Mouse (Mus musculus): ENCODE measurements around the gene Sun2. TPM values are rescaled to one million over a fixed set of nuclear protein-coding genes. Genes with fewer than 3 reads are reported as not detected.

Sun2 gene
- polyA plus RNA-seq, 1 experiment = 42.7 TPM

GRCm38 (mm10) chr15:79753873-79754272, 11.5 kb upstream of the Sun2 start:
- H3K4me3 ChIP-seq (replicated peaks; ENCODE audit: insufficient read depth, low read depth, low read length) = no peak overlapping the region
- H3K27ac ChIP-seq (ENCODE audit: insufficient read depth, low read length) = no peak overlapping the region
- no peaks in the 10 kb centered on the region for H3K27me3 ChIP-seq (ENCODE audit: control insufficient read depth, insufficient read depth, low read length)
- 66% methylated on average over 4 of the region's 4 CpGs for whole genome bisulfite sequencing
- H3K4me1 ChIP-seq (ENCODE audit: control insufficient read depth, insufficient read depth, low read length) = 0 out of 2 replicates have a peak, but pooled peaks cover 2% of the 10 kb centered on the region
- DNase-seq = no peak
- no peak for TF ChIP-seq POLR2A (IDR thresholded peaks at IDR 0.05; ENCODE audit: borderline replicate concordance, insufficient read depth, low read length)
- TF ChIP-seq CTCF (IDR thresholded peaks at IDR 0.05; ENCODE audit: borderline replicate concordance, insufficient read depth, low read depth, low read length) = no peak

- TF ChIP-seq POLR2A (IDR thresholded peaks at IDR 0.05; ENCODE audit: borderline replicate concordance, insufficient read depth, low read length) (no peak), CTCF (IDR thresholded peaks at IDR 0.05; ENCODE audit: borderline replicate concordance, insufficient read depth, low read depth, low read length) (no peak)
- Histone ChIP-seq H3K27ac (ENCODE audit: insufficient read depth, low read length) (no peak overlapping the region), H3K4me1 (ENCODE audit: control insufficient read depth, insufficient read depth, low read length) (0 out of 2 replicates have a peak, but pooled peaks cover 2% of the 10 kb centered on the region), H3K4me3 (replicated peaks; ENCODE audit: insufficient read depth, low read depth, low read length) (no peak overlapping the region), H3K27me3 (ENCODE audit: control insufficient read depth, insufficient read depth, low read length) (no peaks in the 10 kb centered on the region)
- WGBS = 100% methylated on average over 3 of the region's 3 CpGs
- DNase-seq = no peak
These were observed 11.1 kb upstream of the Sun2 start for GRCm38 (mm10) chr15:79753420-79753752.

- H3K4me1 ChIP-seq (ENCODE audit: control insufficient read depth, insufficient read depth, low read length) = 0 out of 2 replicates have a peak, but pooled peaks cover 2% of the 10 kb centered on the region
- H3K27ac ChIP-seq (ENCODE audit: insufficient read depth, low read length) = no peak overlapping the region
- TF ChIP-seq POLR2A (IDR thresholded peaks at IDR 0.05; ENCODE audit: borderline replicate concordance, insufficient read depth, low read length) (no peak), CTCF (IDR thresholded peaks at IDR 0.05; ENCODE audit: borderline replicate concordance, insufficient read depth, low read depth, low read length) (peak; percentile 97)
- 24% methylated on average over 11 of the region's 11 CpGs for WGBS
- H3K27me3 ChIP-seq (ENCODE audit: control insufficient read depth, insufficient read depth, low read length) = no peaks in the 10 kb centered on the region
- H3K4me3 ChIP-seq (replicated peaks; ENCODE audit: insufficient read depth, low read depth, low read length) = no peak overlapping the region
- peak; percentile 82 to 87 for DNase-seq
These were observed 10.5 kb upstream of the Sun2 start for GRCm38 (mm10) chr15:79752742-79753419.

- Histone ChIP-seq H3K4me1 (ENCODE audit: control insufficient read depth, insufficient read depth, low read length) (0 out of 2 replicates have a peak, but pooled peaks cover 2% of the 10 kb centered on the region), H3K27ac (ENCODE audit: insufficient read depth, low read length) (no peak overlapping the region), H3K4me3 (replicated peaks; ENCODE audit: insufficient read depth, low read depth, low read length) (no peak overlapping the region), H3K27me3 (ENCODE audit: control insufficient read depth, insufficient read depth, low read length) (no peaks in the 10 kb centered on the region)
- WGBS = 91% methylated on average over 17 of the region's 17 CpGs
- no peak for DNase-seq
- TF ChIP-seq POLR2A (IDR thresholded peaks at IDR 0.05; ENCODE audit: borderline replicate concordance, insufficient read depth, low read length) (no peak), CTCF (IDR thresholded peaks at IDR 0.05; ENCODE audit: borderline replicate concordance, insufficient read depth, low read depth, low read length) (no peak)
These were observed 9.4 kb upstream of the Sun2 start for GRCm38 (mm10) chr15:79751772-79752171.

- WGBS = 88% methylated on average over 8 of the region's 8 CpGs
- TF ChIP-seq POLR2A (IDR thresholded peaks at IDR 0.05; ENCODE audit: borderline replicate concordance, insufficient read depth, low read length) (no peak), CTCF (IDR thresholded peaks at IDR 0.05; ENCODE audit: borderline replicate concordance, insufficient read depth, low read depth, low read length) (no peak)
- H3K27ac ChIP-seq (ENCODE audit: insufficient read depth, low read length) = no peak overlapping the region
- H3K4me3 ChIP-seq (replicated peaks; ENCODE audit: insufficient read depth, low read depth, low read length) = no peak overlapping the region
- no peaks in the 10 kb centered on the region for H3K27me3 ChIP-seq (ENCODE audit: control insufficient read depth, insufficient read depth, low read length)
- 0 out of 2 replicates have a peak, but pooled peaks cover 2% of the 10 kb centered on the region for H3K4me1 ChIP-seq (ENCODE audit: control insufficient read depth, insufficient read depth, low read length)
- no peak for DNase-seq
These were observed 7.9 kb upstream of the Sun2 start for GRCm38 (mm10) chr15:79750266-79750665.

- H3K27me3 ChIP-seq (ENCODE audit: control insufficient read depth, insufficient read depth, low read length) = no peaks in the 10 kb centered on the region
- no peak for TF ChIP-seq POLR2A (IDR thresholded peaks at IDR 0.05; ENCODE audit: borderline replicate concordance, insufficient read depth, low read length)
- TF ChIP-seq CTCF (IDR thresholded peaks at IDR 0.05; ENCODE audit: borderline replicate concordance, insufficient read depth, low read depth, low read length) = no peak
- WGBS = 91% methylated on average over 7 of the region's 7 CpGs
- 0 out of 2 replicates have a peak, but pooled peaks cover 2% of the 10 kb centered on the region for H3K4me1 ChIP-seq (ENCODE audit: control insufficient read depth, insufficient read depth, low read length)
- no peak overlapping the region for H3K4me3 ChIP-seq (replicated peaks; ENCODE audit: insufficient read depth, low read depth, low read length)
- no peak for DNase-seq
- H3K27ac ChIP-seq (ENCODE audit: insufficient read depth, low read length) = no peak overlapping the region
These were observed 6.8 kb upstream of the Sun2 start for GRCm38 (mm10) chr15:79749162-79749561.

GRCm38 (mm10) chr15:79747998-79748397, 5.7 kb upstream of the Sun2 start:
- Histone ChIP-seq H3K27ac (ENCODE audit: insufficient read depth, low read length) (no peak overlapping the region), H3K4me1 (ENCODE audit: control insufficient read depth, insufficient read depth, low read length) (no peaks in the 10 kb centered on the region), H3K4me3 (replicated peaks; ENCODE audit: insufficient read depth, low read depth, low read length) (no peak overlapping the region), H3K27me3 (ENCODE audit: control insufficient read depth, insufficient read depth, low read length) (no peaks in the 10 kb centered on the region)
- WGBS = 61% methylated on average over 11 of the region's 11 CpGs
- TF ChIP-seq CTCF (IDR thresholded peaks at IDR 0.05; ENCODE audit: borderline replicate concordance, insufficient read depth, low read depth, low read length) (peak; percentile 53; the same call in 1 of the 2 replicates), POLR2A (IDR thresholded peaks at IDR 0.05; ENCODE audit: borderline replicate concordance, insufficient read depth, low read length) (no peak)
- DNase-seq = no peak

- H3K27ac ChIP-seq (ENCODE audit: insufficient read depth, low read length) = no peak overlapping the region
- no peaks in the 10 kb centered on the region for H3K27me3 ChIP-seq (ENCODE audit: control insufficient read depth, insufficient read depth, low read length)
- H3K4me3 ChIP-seq (replicated peaks; ENCODE audit: insufficient read depth, low read depth, low read length) = no peak overlapping the region
- H3K4me1 ChIP-seq (ENCODE audit: control insufficient read depth, insufficient read depth, low read length) = peaks cover 6% of the 10 kb centered on the region
- 90% methylated on average over 5 of the region's 5 CpGs for WGBS
- TF ChIP-seq POLR2A (IDR thresholded peaks at IDR 0.05; ENCODE audit: borderline replicate concordance, insufficient read depth, low read length) = no peak
- no peak for TF ChIP-seq CTCF (IDR thresholded peaks at IDR 0.05; ENCODE audit: borderline replicate concordance, insufficient read depth, low read depth, low read length)
- no peak for DNase-seq
These were observed 3.5 kb upstream of the Sun2 start for GRCm38 (mm10) chr15:79745883-79746282.
